Mouse (Mus musculus) testis, adult 2 months (tissue): ENCODE data around the gene Rcan2.

Source experiments
- CTCF ChIP-seq: fragments of 200-500 bp; IDR thresholded peaks from 2 replicates; pipeline ENCODE4 v1.5.1; 2012; ENCODE audit warnings: low read depth, mild to moderate bottlenecking, inconsistent platforms, low read length, moderate library complexity; ENCODE audit not compliant: control insufficient read depth, insufficient read depth, insufficient replicate concordance
- POLR2A ChIP-seq: fragments of 200-500 bp; IDR thresholded peaks from 2 replicates; pipeline ENCODE4 v1.6.1; 2012; ENCODE audit warnings: low read depth, mild to moderate bottlenecking, inconsistent platforms, low read length, moderate library complexity; ENCODE audit not compliant: control insufficient read depth

DNA sequence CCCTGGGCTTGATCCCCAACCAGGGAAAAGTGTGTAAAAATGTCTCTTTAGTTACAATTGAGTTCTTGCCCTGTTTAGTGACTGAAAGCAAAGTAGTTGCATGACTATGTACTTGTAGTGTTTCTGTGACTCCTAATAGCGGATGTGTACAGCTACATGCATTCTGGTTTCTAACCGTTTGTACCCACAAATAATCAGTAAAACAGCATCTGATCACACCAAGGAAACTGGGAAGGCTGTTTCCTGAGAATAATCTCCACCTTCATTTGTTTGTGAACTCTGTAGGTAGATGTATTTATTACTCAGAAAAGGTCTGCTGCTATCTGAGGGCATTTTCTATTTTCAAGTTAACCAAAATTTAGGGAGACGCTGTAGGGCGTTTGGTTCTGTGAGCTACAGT, 282.0 kb downstream of the Rcan2 start:
- TF ChIP-seq POLR2A (no peak), CTCF (no peak)
